Mouse (Mus musculus): Measurements from ENCODE around the gene Il15. TPM values are rescaled to one million over a fixed set of nuclear protein-coding genes. Genes with fewer than 3 reads are reported as not detected.

Il15 gene
- polyA plus RNA-seq, 1 experiment from 2014 or later = 10.3 TPM

DNA sequence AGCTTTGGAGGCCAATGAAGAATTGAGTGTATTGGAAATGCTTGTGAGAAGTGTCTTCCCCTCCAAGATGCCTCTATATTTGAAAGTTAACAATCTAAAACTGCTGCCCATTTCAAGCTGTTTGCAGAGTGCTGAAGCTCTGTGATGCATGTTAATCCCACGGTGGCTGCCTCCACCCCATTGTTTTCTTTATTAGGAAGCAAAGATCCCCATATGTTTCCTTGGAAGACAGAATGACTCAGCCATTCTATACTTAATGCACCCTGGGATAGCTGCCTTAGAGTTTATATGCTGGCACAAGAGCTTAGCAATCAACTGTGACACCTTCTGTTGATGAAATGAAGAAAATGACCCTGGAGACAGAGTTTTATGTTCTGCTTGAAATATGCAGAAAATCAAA is 96.6 kb downstream of the Il15 start:
- 24% methylated on average over 1 of the region's 1 CpGs for WGBS
- Histone ChIP-seq H3K9ac (ENCODE audit: low read depth, low read length) (no peak overlapping the region), H3K4me3 (replicated peaks; ENCODE audit: low read depth, low read length) (no peak overlapping the region), H3K36me3 (ENCODE audit: insufficient read depth, low read length) (no peaks in the 10 kb centered on the region), H3K27me3 (ENCODE audit: insufficient read depth, low read length) (no peaks in the 10 kb centered on the region), H3K4me2 (ENCODE audit: low read length) (no peak overlapping the region), H3K9me3 (replicated peaks; ENCODE audit: low read length) (no peaks in the 10 kb centered on the region), H3K27ac (no peak overlapping the region), H3K4me1 (replicated peaks; ENCODE audit: insufficient read depth, low read length) (no peaks in the 10 kb centered on the region)
- no peak for DNase-seq (ENCODE audit: low spot score)
- no peak for TF ChIP-seq CTCF (IDR thresholded peaks at IDR 0.05; ENCODE audit: low read depth)
- ATAC-seq (replicated peaks; ENCODE audit: low FRiP score, low read depth) = no peak

- 83% methylated on average over 2 of the region's 2 CpGs for WGBS
- no peaks in the 10 kb centered on the region for H3K9me3 ChIP-seq (replicated peaks; ENCODE audit: low read length)
- DNase-seq (ENCODE audit: low spot score) (no peak), ATAC-seq (replicated peaks; ENCODE audit: low FRiP score, low read depth) (no peak)
- no peak overlapping the region for H3K27ac ChIP-seq
- TF ChIP-seq CTCF (IDR thresholded peaks at IDR 0.05; ENCODE audit: low read depth) = no peak
- no peaks in the 10 kb centered on the region for H3K27me3 ChIP-seq (ENCODE audit: insufficient read depth, low read length)
- H3K36me3 ChIP-seq (ENCODE audit: insufficient read depth, low read length) = no peaks in the 10 kb centered on the region
- H3K9ac ChIP-seq (ENCODE audit: low read depth, low read length) = no peak overlapping the region
- no peak overlapping the region for H3K4me2 ChIP-seq (ENCODE audit: low read length)
- H3K4me1 ChIP-seq (replicated peaks; ENCODE audit: insufficient read depth, low read length) = no peaks in the 10 kb centered on the region
- H3K4me3 ChIP-seq (replicated peaks; ENCODE audit: low read depth, low read length) = no peak overlapping the region
Observed at GRCm38 (mm10) chr8:82296256-82296655, 106.8 kb downstream of the Il15 start.

GRCm38 (mm10) chr8:82291659-82292058 is 111.4 kb downstream of the Il15 start:
- Histone ChIP-seq H3K4me1 (replicated peaks; ENCODE audit: insufficient read depth, low read length) (no peaks in the 10 kb centered on the region), H3K36me3 (ENCODE audit: insufficient read depth, low read length) (no peaks in the 10 kb centered on the region), H3K27ac (no peak overlapping the region), H3K27me3 (ENCODE audit: insufficient read depth, low read length) (no peaks in the 10 kb centered on the region), H3K4me3 (replicated peaks; ENCODE audit: low read depth, low read length) (no peak overlapping the region), H3K9me3 (replicated peaks; ENCODE audit: low read length) (no peaks in the 10 kb centered on the region), H3K4me2 (ENCODE audit: low read length) (no peak overlapping the region), H3K9ac (ENCODE audit: low read depth, low read length) (no peak overlapping the region)
- ATAC-seq (replicated peaks; ENCODE audit: low FRiP score, low read depth) = no peak
- TF ChIP-seq CTCF (IDR thresholded peaks at IDR 0.05; ENCODE audit: low read depth) = no peak
- no peak for DNase-seq (ENCODE audit: low spot score)
- 74% methylated on average over 5 of the region's 5 CpGs for WGBS

DNA sequence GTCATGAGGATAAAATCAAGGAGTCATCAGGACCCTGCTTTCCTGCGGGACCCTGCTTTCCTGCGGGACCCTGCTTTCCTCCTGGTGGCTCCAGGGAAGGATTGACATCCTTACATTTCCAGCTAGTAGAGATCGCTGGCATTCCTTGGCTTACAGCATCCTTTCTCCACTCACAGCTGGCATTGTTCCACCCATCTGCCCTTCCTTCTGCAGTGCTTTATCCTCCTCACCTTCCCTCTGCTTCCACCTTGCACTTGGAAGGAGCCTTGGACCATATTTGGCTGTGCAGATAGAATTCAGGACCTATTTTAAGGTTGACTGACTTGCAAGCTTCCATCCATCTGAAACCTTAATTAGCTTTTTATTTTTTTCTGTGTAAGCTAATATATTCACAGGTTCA is 117.2 kb downstream of the Il15 start:
- H3K27me3 ChIP-seq (ENCODE audit: insufficient read depth, low read length) = no peaks in the 10 kb centered on the region
- DNase-seq (ENCODE audit: low spot score) = no peak
- no peak overlapping the region for H3K27ac ChIP-seq
- 92% methylated on average over 3 of the region's 3 CpGs for WGBS
- no peak for ATAC-seq (replicated peaks; ENCODE audit: low FRiP score, low read depth)
- H3K4me3 ChIP-seq (replicated peaks; ENCODE audit: low read depth, low read length) = no peak overlapping the region
- no peaks in the 10 kb centered on the region for H3K4me1 ChIP-seq (replicated peaks; ENCODE audit: insufficient read depth, low read length)
- H3K36me3 ChIP-seq (ENCODE audit: insufficient read depth, low read length) = no peaks in the 10 kb centered on the region
- no peaks in the 10 kb centered on the region for H3K9me3 ChIP-seq (replicated peaks; ENCODE audit: low read length)
- no peak overlapping the region for H3K9ac ChIP-seq (ENCODE audit: low read depth, low read length)
- TF ChIP-seq CTCF (IDR thresholded peaks at IDR 0.05; ENCODE audit: low read depth) = no peak
- H3K4me2 ChIP-seq (ENCODE audit: low read length) = no peak overlapping the region

- no peak for DNase-seq (ENCODE audit: low spot score)
- H3K27ac ChIP-seq = no peak overlapping the region
- no peaks in the 10 kb centered on the region for H3K36me3 ChIP-seq (ENCODE audit: insufficient read depth, low read length)
- no peak overlapping the region for H3K9ac ChIP-seq (ENCODE audit: low read depth, low read length)
- no peak overlapping the region for H3K4me2 ChIP-seq (ENCODE audit: low read length)
- TF ChIP-seq CTCF (IDR thresholded peaks at IDR 0.05; ENCODE audit: low read depth) = no peak
- no peaks in the 10 kb centered on the region for H3K9me3 ChIP-seq (replicated peaks; ENCODE audit: low read length)
- no peaks in the 10 kb centered on the region for H3K4me1 ChIP-seq (replicated peaks; ENCODE audit: insufficient read depth, low read length)
- H3K27me3 ChIP-seq (ENCODE audit: insufficient read depth, low read length) = no peaks in the 10 kb centered on the region
- ATAC-seq (replicated peaks; ENCODE audit: low FRiP score, low read depth) = no peak
- H3K4me3 ChIP-seq (replicated peaks; ENCODE audit: low read depth, low read length) = no peak overlapping the region
- 78% methylated on average over 5 of the region's 5 CpGs for WGBS
Observed at GRCm38 (mm10) chr8:82281995-82282394, 121.0 kb downstream of the Il15 start.

All from kidney, postnatal 0 days (tissue).